Mouse (Mus musculus): ENCODE data around the gene Ang. TPM values are rescaled to one million over a fixed set of nuclear protein-coding genes. Genes with fewer than 3 reads are reported as not detected.
A peak's percentile ranks its signal among the peaks of the same experiment; 100 is the strongest.

Ang gene
- 3.3 and 4.4 TPM in 2 replicates for total RNA-seq (2021)
- long read RNA-seq, transcript Ang-201 (2 exons, 1,094 nt): major isoform, 22 of 30 reads
- long read RNA-seq, partial matches to known transcripts: 0 of 30 reads
- long read RNA-seq, other reads (novel, unspliced or antisense): 6 of 30 reads

DNA sequence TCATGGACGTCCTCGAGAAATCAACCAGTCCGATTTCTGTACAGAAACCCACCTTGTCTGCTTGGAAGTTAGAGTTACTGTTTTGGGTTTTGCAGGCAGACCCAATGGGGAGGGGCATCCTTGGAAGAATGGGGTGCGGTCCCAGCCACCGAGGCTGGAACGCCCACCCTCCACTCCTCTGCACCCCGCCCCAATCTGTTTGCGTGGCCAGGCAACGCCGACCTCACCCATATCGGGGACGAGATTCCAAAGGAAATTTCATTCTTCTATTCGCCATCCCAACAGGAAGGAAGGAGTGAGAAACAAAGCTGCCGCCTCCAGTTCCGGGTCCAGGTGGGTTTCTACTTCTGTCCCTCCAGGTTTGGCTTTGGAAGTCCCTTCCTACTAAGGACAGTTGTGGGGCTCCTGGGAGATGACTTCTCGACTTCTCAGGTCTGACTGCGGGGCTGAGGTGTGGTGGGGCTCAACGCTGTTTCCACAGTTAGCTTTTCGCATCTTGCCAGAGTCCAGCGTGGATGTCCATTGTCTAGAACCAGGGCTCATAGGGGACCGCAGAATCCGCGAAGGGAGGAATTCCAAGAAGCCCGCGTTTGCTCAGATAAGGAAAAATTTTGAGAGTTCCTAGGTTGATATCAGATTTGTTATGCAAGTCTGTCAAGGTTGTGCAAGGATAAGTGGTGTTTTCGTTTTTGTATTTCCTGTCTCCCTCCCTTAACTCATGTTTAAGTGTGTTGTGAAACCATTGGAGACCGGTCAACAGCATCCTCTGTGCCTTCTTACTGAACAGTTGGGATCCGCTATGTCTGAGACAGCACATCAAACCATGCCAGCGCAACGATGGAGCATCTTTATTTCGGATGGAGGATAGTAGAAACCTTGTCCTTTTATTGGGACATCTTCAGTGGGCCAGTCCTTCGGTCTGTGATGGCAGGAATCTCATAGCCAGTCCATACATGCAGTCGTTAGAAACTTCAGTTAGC lies at the start of gene Ang, which contains the start of gene Rnase4:
Ang (plus strand) TSS at position 230 of the 980 bp plus-strand sequence.
Rnase4 (plus strand) TSS at position 157 of the 980 bp plus-strand sequence.
- peak; percentile 21 for DNase-seq

- DNase-seq: no peak
These were observed 49.2 kb upstream of the Ang start, which contains the start of gene Rnase9 for GRCm38 (mm10) chr14:51041769-51042168. Rnase9 (minus strand) TSS chr14:51041869.

GRCm38 (mm10) chr14:51047846-51048245 lies 43.1 kb upstream of the Ang start:
- no peak for DNase-seq

DNA sequence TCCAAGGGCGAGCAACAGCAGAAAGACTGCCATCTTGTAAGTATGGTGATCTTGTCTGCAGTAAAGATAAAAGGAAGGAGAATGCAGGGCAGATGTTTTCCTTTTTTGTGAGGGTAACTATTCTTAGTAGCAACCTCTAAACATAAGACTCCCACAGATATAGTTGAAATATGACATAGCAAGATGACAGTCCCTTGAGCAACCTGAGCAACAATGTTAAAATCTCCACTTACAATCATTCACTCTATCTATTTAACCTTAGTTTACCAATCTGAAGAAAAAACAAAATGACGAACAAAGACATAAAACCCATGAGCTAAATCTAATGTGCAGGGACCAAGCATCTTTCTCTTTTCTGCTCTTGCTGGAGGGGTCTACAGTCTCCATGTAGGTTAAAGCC lies 40.9 kb upstream of the Ang start, which contains the start of gene Rnase11:
Rnase11 (minus strand) TSS at position 101 of the 400 bp plus-strand sequence.
- no peak for DNase-seq

DNA sequence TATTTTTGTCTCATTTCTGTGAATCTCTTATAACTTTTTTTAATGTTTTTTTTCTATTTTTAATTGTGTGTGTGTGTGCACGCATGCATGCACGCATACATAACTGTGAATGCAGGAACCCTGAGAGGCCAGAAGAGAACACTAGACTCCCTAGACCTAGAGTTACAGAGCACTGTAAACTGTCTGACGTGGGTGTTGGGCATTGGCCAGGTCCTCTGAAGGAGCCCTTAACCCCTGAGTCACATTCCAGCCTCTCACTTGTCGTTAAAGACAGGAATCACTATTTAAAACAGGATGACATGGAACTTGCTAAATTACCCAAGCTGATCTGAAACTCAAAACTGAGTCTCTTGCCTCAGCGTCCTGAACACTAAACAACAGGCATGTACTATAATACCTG lies 39.0 kb upstream of the Ang start:
- DNase-seq: no peak

DNA sequence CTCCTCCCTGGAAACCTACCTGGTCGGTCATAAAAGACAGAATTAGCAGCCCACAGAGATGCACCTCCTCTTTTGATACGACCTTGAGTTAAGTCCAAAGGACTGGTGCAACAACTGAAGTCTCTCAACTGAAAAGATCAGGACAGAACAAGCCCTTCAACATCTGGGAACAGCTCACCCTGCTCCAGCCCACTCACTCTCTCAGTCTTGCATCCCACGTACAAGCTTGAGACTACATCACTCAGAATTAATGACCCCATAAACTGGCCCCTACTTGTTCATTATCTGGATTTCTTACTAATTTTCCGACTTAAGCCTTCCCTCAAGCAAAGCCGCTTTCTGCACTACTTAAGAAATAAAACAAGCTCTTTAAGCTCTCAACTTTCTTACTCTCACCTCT lies 37.8 kb upstream of the Ang start:
- no peak for DNase-seq

DNA sequence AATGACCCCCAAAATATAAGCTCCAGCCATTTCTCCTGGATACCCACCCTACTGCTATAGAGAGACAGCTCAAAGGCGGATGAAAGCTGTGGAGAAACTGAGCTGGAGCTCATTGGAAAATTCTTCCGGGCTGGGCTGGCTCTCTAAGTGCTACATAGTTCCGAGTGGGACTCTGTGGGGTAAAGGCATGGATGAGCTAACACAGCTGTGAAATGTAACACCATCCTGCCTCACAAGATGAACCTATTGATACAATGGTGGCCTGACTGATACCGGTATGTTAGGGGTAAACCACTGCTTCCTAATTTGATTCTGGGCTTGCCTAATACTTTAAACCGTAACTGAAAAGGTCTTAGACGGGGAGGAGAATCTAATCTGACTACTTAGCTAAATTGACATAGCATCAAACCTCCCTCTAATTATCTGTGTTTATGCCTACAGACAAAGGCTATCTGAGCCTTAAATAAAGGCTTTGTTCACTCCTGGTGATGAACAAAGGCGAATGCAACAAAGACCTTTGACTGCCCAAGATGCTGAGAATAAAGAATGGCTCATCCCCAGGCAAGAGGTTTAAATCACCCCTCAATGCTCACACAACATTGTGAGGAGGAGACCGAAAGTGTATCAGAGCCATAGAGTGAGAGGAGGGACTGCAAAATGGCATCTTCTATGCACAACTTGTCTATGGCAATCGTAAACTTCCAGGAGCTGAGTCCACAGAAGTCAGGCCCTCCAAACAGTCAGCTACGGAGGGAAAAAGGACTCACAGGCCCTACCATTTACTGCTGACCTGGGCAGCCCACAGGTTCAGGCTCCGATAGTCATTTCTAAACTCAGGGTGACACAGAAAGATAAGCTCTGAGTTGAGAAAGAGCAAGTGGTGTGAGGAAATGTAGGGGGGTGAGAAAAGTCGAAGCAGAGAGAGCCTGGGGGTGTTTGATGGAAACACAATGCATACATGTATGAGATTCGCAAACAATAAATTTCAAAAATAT lies 36.4 kb upstream of the Ang start:
- no peak for DNase-seq

DNA sequence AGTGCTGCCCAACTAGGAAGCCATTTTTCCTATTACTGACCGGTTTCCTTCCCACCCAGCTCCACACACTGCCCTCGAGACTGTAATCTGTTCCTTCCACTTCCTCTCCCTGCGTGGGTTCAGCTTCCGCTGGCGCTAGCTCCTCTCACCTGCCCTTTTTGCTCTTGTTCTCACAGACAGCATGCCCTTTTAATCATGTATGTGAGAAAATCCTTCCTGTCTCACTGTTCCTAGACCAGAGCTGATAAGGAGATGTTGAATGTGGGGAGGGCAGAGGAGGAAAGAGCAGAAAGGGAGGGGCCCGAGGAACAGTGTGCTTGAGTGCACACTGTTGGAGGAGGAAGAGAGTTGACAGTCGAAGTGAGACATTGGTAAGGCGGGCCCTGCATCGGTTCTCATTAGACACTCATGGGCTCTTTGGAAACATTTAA lies 33.5 kb upstream of the Ang start, which contains the start of gene Rnase12:
Rnase12 (minus strand) TSS at position 261 of the 431 bp plus-strand sequence.
- DNase-seq: no peak

DNA sequence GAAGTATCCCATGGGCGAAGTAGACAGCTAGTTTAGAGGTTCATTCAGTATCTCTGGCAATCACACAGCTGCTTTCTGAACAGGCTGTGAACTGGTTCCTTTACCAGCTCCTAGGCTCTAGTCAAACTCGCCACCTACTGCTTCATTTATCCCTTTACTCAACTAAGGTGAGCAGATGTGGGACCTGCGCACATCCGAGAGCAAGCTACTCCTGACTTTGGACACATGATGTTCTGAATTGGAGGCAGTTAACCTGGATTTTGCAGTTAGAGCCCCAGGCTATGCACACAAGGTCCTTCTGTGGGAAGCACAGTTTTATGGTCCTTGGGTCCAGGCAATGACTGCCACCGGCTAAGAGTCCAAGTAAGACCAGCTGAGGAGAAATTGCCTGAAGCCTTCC lies 30.2 kb upstream of the Ang start:
- DNase-seq: no peak

GRCm38 (mm10) chr14:51068956-51069355 lies 22.0 kb upstream of the Ang start:
- no peak for DNase-seq

DNA sequence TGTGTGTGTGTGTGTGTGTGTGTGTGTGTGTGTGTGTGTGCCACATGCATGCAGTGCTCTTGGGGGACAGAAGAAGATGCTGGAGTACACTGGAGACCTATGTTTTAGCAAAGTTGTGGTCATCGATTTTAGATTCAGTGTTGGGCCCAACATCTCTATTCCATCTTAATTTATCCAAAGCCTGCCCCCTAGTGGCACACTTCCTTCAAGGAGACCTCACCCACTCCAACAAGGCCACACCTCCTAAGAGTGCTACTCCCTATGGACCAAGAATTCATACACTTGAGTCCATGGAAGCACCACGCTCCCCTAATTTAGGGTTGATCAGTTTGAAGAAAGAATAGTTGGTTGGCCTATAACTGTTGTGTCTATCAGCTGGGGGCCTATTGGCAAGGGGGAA lies 21.3 kb upstream of the Ang start:
- peak; percentile 26 for DNase-seq

- no peak for DNase-seq
These were observed 16.6 kb upstream of the Ang start, which contains the start of gene Olfr750 for GRCm38 (mm10) chr14:51074335-51074734. Olfr750 (minus strand) TSS chr14:51074435.

DNA sequence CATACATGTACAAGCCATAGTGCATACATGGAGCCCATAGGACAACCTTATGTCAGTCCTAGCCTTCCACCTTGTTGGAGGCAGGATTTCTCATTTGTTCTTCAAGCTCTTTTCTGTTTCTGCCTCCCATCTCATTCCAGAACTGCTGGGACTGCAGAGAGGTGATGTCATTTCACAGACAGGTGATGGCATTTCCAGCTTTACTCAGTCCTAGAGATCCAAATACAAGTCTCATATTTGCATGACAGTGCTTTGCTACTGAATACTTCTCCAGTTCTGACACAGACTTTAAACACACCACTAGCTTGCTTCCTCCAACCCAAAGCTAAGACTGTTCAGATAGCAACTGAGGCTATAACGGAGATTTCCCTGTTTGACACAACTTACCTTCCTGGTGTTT lies 11.8 kb upstream of the Ang start:
- DNase-seq: no peak

GRCm38 (mm10) chr14:51081035-51081434 lies 9.9 kb upstream of the Ang start:
- no peak for DNase-seq

GRCm38 (mm10) chr14:51082599-51083581 lies 8.1 kb upstream of the Ang start:
- peak; percentile 70 for DNase-seq

DNA sequence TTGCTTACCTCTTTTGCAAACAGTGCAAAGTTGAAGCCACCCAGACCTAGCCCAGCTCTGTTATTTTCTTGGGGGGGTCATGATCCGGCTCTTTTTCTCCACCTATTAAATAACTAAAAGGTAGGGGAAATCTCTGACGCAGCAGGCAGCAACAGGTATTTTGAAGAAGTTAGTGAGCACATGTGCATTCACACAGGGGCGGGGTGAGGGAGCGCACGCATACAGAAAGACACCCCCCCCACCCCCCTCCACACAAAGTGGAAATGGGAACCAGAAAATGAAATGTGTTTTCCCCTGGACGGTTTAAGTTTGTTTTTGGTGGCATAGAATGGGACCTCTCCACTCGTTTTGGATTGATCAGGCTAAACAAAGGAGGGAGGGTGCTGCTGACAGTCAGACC lies 7.1 kb upstream of the Ang start:
- DNase-seq: no peak

DNA sequence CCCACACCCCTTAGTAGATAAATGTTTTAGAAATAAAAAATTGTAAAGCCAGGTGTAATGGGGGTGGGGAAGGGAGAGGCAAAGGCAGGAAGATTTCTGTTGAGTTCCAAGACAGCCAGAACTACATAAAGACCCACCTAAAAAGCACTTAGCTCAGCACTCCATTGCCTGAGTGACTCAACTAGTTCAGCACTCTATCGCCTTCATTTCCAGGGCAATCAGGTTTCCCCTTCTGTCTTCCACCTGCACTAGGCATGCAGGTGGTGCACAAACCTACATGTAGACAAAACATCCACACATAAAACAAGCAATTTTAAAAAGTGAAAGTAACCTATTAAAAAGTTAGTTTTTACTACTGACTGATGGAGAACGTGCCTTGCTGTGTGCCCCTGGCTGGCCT lies 5.9 kb upstream of the Ang start:
- no peak for DNase-seq

- no peak for DNase-seq
These were observed 5.0 kb upstream of the Ang start for GRCm38 (mm10) chr14:51085911-51086310.

DNA sequence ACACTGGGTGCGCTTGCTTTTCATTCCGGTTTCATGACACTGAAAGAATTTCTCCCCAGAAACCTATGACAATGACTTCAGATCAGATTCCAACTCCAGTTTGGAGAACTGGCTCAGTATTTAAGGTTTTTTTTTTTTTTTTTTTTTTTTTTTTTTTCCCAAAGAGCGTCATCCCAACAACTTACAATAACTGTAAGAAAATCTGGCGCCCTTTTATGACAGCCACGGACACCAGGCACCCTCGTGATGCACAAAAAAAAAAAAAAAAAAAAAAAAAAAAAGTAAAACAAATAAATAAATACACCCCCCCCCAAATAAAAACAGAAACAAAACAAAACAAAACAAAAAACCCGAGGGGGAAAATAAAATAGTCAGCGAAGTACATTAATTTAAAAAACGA lies 3.2 kb upstream of the Ang start:
- no peak for DNase-seq

GRCm38 (mm10) chr14:51088166-51088969 lies 2.6 kb upstream of the Ang start:
- peak; percentile 87 for DNase-seq
